Mouse (Mus musculus) myocyte (in vitro differentiated cells): ENCODE results near the gene Meis1. TPM values are rescaled to one million over a fixed set of nuclear protein-coding genes. Genes with fewer than 3 reads are reported as not detected.

Experiments used
- H3K27me3 ChIP-seq: one replicate; pipeline ENCODE4 v1.6.1; 2011; ENCODE audit not compliant: control insufficient read depth, insufficient read depth, insufficient read length
- H3K36me3 ChIP-seq: one replicate; pipeline ENCODE4 v1.6.1; 2011; ENCODE audit not compliant: control insufficient read depth, insufficient read depth
- H3K4me2 ChIP-seq: one replicate; pipeline ENCODE4 v1.6.1; 2011; ENCODE audit warnings: low read depth, control low read depth
- H3K4me3 ChIP-seq: one replicate; pipeline ENCODE4 v1.5.1; 2011; ENCODE audit warnings: mild to moderate bottlenecking, control low read depth, moderate library complexity
- H3K79me2 ChIP-seq: one replicate; pipeline ENCODE4 v1.6.1; 2011; ENCODE audit not compliant: control insufficient read depth, insufficient read depth
- H3ac ChIP-seq: one replicate; pipeline ENCODE4 v1.6.1; 2011; ENCODE audit not compliant: control insufficient read depth, insufficient read length
- CEBPB ChIP-seq: IDR thresholded peaks from 2 replicates; pipeline ENCODE4 v1.6.1; 2011; ENCODE audit warnings: mild to moderate bottlenecking, moderate library complexity; ENCODE audit not compliant: poor library complexity, insufficient read depth, severe bottlenecking
- E2F4 ChIP-seq: IDR thresholded peaks from one replicate; pipeline ENCODE4 v1.6.1; 2011; ENCODE audit warnings: mild to moderate bottlenecking, control low read depth, moderate library complexity; ENCODE audit not compliant: insufficient read depth
- MAX ChIP-seq: IDR thresholded peaks from one replicate; pipeline ENCODE4 v1.6.1; 2011; ENCODE audit warnings: low read depth, mild to moderate bottlenecking, control low read depth
- MYOD1 ChIP-seq, 3 experiments: IDR thresholded peaks; one replicate each; pipeline ENCODE4 v1.6.1; 2011; ENCODE audit warnings: control low read depth in 2 of 3, low read depth in 2 of 3, mild to moderate bottlenecking in 2 of 3, moderate library complexity in 1 of 3; ENCODE audit not compliant: insufficient read length in 2 of 3, control insufficient read depth in 1 of 3
- MYOG ChIP-seq, 3 experiments: IDR thresholded peaks; one replicate each; pipeline ENCODE4 v1.6.1; 2011; ENCODE audit warnings: control low read depth in 2 of 3, low read depth in 2 of 3, mild to moderate bottlenecking in 2 of 3; ENCODE audit not compliant: insufficient read length in 2 of 3, control insufficient read depth in 1 of 3, insufficient read depth in 1 of 3
- POLR2A ChIP-seq: IDR thresholded peaks from one replicate; pipeline ENCODE4 v1.6.1; 2011; ENCODE audit warnings: low read depth, mild to moderate bottlenecking, control low read depth, moderate library complexity; ENCODE audit not compliant: insufficient read length
- POLR2AphosphoS2 ChIP-seq: IDR thresholded peaks from one replicate; pipeline ENCODE4 v1.6.1; 2011; ENCODE audit warnings: low read depth, control low read depth; ENCODE audit not compliant: insufficient read length
- REST ChIP-seq: IDR thresholded peaks from one replicate; pipeline ENCODE4 v1.6.1; 2011; ENCODE audit warnings: mild to moderate bottlenecking, control low read depth, moderate library complexity; ENCODE audit not compliant: insufficient read depth, insufficient read length
- SRF ChIP-seq: IDR thresholded peaks from one replicate; pipeline ENCODE4 v1.6.1; 2011; ENCODE audit warnings: low read depth; ENCODE audit not compliant: control insufficient read depth, insufficient read length
- TCF12 ChIP-seq: IDR thresholded peaks from one replicate; pipeline ENCODE4 v1.6.1; 2011; ENCODE audit warnings: mild to moderate bottlenecking, control low read depth; ENCODE audit not compliant: poor library complexity, insufficient read depth, severe bottlenecking
- TCF3 ChIP-seq: IDR thresholded peaks from one replicate; pipeline ENCODE4 v1.6.1; 2011; ENCODE audit warnings: low read depth, control low read depth; ENCODE audit not compliant: insufficient read length
- USF1 ChIP-seq: IDR thresholded peaks from one replicate; pipeline ENCODE4 v1.6.1; 2011; ENCODE audit warnings: low read depth, mild to moderate bottlenecking, control low read depth, moderate library complexity
- polyA plus RNA-seq: library from polyadenylated mRNA; unstranded; fragments of >200 nt; fragmentation: generic; extraction: Trizol; gene quantifications from one replicate; pipeline ENCODE4 v1.2.1, GENCODE M21; 2012; ENCODE audit warnings: missing spikeins

Meis1 gene
- polyA plus RNA-seq, 1 experiment: 7.1 TPM

DNA sequence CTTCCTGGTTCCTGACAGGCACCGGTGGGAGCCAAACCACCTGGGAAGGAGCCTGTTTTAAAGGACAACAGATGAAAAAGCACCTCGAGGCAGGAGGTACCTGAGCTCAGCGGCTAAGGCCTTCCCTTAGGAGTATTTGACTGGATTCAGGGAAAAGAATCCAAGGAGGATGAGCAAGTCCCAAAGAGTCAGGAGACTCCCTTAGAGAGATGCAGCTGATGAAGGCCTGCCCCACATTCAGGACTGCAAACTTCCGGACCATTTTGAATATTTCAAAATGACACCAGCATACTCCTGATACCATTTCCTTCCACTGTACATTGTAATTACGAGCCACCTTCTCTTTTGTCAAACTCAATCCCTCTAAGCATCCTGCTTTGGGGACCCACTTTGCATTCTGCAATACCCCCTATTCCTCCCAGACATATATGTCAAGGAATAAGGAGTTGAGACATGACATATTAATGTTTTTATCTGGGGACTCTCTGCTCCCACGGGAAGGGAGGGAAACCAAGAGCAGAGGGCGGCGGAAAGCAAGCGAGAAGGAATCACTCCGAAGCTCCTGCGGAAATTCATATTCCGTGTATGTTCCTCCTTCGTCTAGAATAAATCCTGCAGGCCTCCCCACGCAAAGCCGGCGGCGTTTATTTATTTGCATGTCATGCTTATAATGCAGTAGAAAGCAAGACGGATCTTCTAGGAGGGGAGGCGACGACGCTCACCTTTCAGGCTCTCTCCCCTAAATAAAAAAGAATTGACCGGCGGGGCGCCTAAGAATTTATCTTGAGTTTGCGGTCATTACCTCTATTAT lies 148.5 kb downstream of the Meis1 start:
- Histone ChIP-seq H3K79me2 (no peaks in the 10 kb centered on the region), H3K4me2 (no peak overlapping the region), H3K27me3 (no peaks in the 10 kb centered on the region), H3K4me3 (no peak overlapping the region), H3K36me3 (no peaks in the 10 kb centered on the region), H3ac (no peak overlapping the region)
- TF ChIP-seq MYOG (IDR thresholded peaks at IDR 0.05; ENCODE audit: control insufficient read depth in 1 of 3, insufficient read depth in 1 of 3, insufficient read length in 2 of 3, low read depth in 2 of 3): no peak
- no peak for TF ChIP-seq SRF
- no peak for TF ChIP-seq MYOD1 (IDR thresholded peaks at IDR 0.05; ENCODE audit: control insufficient read depth in 1 of 3, insufficient read length in 2 of 3, low read depth in 2 of 3)
- TF ChIP-seq E2F4: no peak
- TF ChIP-seq REST: no peak
- no peak for TF ChIP-seq POLR2A
- TF ChIP-seq CEBPB: no peak
- no peak for TF ChIP-seq TCF3
- no peak for TF ChIP-seq MAX
- no peak for TF ChIP-seq USF1

DNA sequence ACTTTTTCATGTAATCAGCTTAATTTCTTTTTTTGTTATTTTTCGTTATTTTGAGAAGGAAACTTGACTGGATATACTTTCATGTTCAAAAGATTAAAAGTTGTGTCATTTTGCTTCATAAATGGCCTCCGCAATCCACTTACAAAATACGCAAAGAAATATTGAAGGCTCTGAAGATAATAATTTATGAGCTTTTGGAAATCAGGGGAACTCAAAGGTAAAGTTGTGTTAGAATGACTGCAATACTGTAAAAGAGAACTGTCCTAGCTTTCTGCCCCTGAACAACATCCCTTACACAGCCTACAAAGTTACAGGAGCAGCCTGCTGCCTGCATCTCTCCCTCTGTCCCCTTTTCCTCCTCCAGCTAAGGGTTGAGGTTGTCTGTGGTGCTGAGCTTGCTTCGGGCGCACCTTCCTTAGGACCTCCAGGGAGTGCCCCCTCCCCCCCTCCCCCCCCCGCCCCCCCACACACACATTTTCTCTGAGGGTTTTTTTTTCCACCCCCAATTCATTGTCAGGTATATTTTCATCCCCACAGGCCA lies 149.3 kb downstream of the Meis1 start:
- H3K36me3 ChIP-seq: no peaks in the 10 kb centered on the region
- H3K79me2 ChIP-seq: no peaks in the 10 kb centered on the region
- TF ChIP-seq MYOG (IDR thresholded peaks at IDR 0.05; ENCODE audit: control insufficient read depth in 1 of 3, insufficient read depth in 1 of 3, insufficient read length in 2 of 3, low read depth in 2 of 3): no peak
- TF ChIP-seq MAX: no peak
- no peak overlapping the region for H3ac ChIP-seq
- H3K4me2 ChIP-seq: no peak overlapping the region
- no peaks in the 10 kb centered on the region for H3K27me3 ChIP-seq
- H3K4me3 ChIP-seq: no peak overlapping the region

DNA sequence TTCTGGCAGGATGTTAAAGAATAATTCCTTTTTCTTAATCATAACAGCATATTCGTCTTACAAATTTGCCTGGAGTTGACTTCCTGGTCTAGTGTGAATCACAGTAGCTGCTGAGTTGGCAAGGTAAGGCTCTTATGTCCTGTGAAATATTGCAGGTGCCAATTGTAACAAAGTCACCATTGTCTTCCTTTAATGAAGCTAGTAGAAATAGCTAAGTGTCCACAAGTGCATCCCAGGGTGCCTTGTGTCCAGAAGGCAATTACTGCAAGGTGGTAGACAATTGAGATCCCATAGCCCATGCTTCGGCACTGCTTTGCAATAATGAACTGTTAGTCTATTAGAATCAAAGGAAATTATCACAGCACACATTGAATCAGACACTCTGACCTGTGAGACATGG lies 151.1 kb downstream of the Meis1 start:
- Histone ChIP-seq H3K79me2 (no peaks in the 10 kb centered on the region), H3K27me3 (no peaks in the 10 kb centered on the region), H3K4me2 (no peak overlapping the region), H3K36me3 (no peaks in the 10 kb centered on the region), H3K4me3 (no peak overlapping the region), H3ac (no peak overlapping the region)
- TF ChIP-seq POLR2AphosphoS2 (no peak), MYOD1 (IDR thresholded peaks at IDR 0.05; ENCODE audit: control insufficient read depth in 1 of 3, insufficient read length in 2 of 3, low read depth in 2 of 3) (no peak), SRF (no peak), TCF12 (no peak), TCF3 (no peak), MAX (no peak), CEBPB (no peak), USF1 (no peak), E2F4 (no peak), REST (no peak), POLR2A (no peak), MYOG (IDR thresholded peaks at IDR 0.05; ENCODE audit: control insufficient read depth in 1 of 3, insufficient read depth in 1 of 3, insufficient read length in 2 of 3, low read depth in 2 of 3) (no peak)

- Histone ChIP-seq H3K4me3 (no peak overlapping the region), H3K4me2 (no peak overlapping the region), H3K27me3 (no peaks in the 10 kb centered on the region), H3K36me3 (no peaks in the 10 kb centered on the region), H3K79me2 (no peaks in the 10 kb centered on the region), H3ac (no peak overlapping the region)
- TF ChIP-seq POLR2A: no peak
- no peak for TF ChIP-seq E2F4
- no peak for TF ChIP-seq REST
- no peak for TF ChIP-seq TCF3
- no peak for TF ChIP-seq CEBPB
- no peak for TF ChIP-seq MAX
- no peak for TF ChIP-seq MYOD1 (IDR thresholded peaks at IDR 0.05; ENCODE audit: control insufficient read depth in 1 of 3, insufficient read length in 2 of 3, low read depth in 2 of 3)
- TF ChIP-seq SRF: no peak
- TF ChIP-seq TCF12: no peak
- no peak for TF ChIP-seq MYOG (IDR thresholded peaks at IDR 0.05; ENCODE audit: control insufficient read depth in 1 of 3, insufficient read depth in 1 of 3, insufficient read length in 2 of 3, low read depth in 2 of 3)
- TF ChIP-seq POLR2AphosphoS2: no peak
- TF ChIP-seq USF1: no peak
Measured at GRCm38 (mm10) chr11:18866198-18866836, 152.5 kb downstream of the Meis1 start.

GRCm38 (mm10) chr11:18850772-18851171 lies 168.0 kb downstream of the Meis1 start:
- Histone ChIP-seq H3K79me2 (no peaks in the 10 kb centered on the region), H3ac (no peak overlapping the region), H3K4me2 (no peak overlapping the region), H3K36me3 (no peaks in the 10 kb centered on the region), H3K4me3 (no peak overlapping the region), H3K27me3 (no peaks in the 10 kb centered on the region)
- TF ChIP-seq CEBPB (no peak), TCF3 (no peak), E2F4 (no peak), TCF12 (no peak), MYOD1 (IDR thresholded peaks at IDR 0.05; ENCODE audit: control insufficient read depth in 1 of 3, insufficient read length in 2 of 3, low read depth in 2 of 3) (no peak), MAX (no peak), REST (no peak), SRF (no peak), POLR2AphosphoS2 (no peak), USF1 (no peak), MYOG (IDR thresholded peaks at IDR 0.05; ENCODE audit: control insufficient read depth in 1 of 3, insufficient read depth in 1 of 3, insufficient read length in 2 of 3, low read depth in 2 of 3) (no peak), POLR2A (no peak)
